In genomic region chr2:92982591-92983272, GRCm38 (mm10) we compare ENCODE assay signal across 9 mouse cellular contexts.
DNase-seq lines count a peak whose midpoint lies in the region; ATAC-seq and TF ChIP-seq lines count a peak whose summit lies in the region.
"Had no signal": no experiment of that assay in that cellular context is flagged by ENCODE, and none has a peak within 500 bp of the region (broad histone marks: within the 10 kb centered on the region; RNA-seq: fewer than 3 reads in every experiment).

No protein-coding gene starts in this region.

- TF ChIP-seq CTCF in intestine, postnatal 0 days (IDR thresholded peaks at IDR 0.05; ENCODE audit: low read depth), result 0 out of 2 replicates have a peak, but pooled peaks have one; percentile 13
- TF ChIP-seq CTCF in MEL (IDR thresholded peaks at IDR 0.05 in 2 of 3, conservative IDR thresholded peaks at IDR 0.05 in 1 of 3; ENCODE audit: control insufficient read depth in 1 of 3, insufficient read depth in 1 of 3, low read depth in 2 of 3, low read length in 3 of 3, poor library complexity in 1 of 3, severe bottlenecking in 1 of 3), result no peak

- H3K4me2 ChIP-seq in intestine, postnatal 0 days (replicated peaks; ENCODE audit: low read depth), result no peak overlapping the region
- H3K4me2 ChIP-seq in intestine, embryonic 15.5 days (replicated peaks), result no peak overlapping the region
- H3K4me2 ChIP-seq in embryonic facial prominence, embryonic 14.5 days (ENCODE audit: low read depth, low read length), result no peak overlapping the region
- H3K4me2 ChIP-seq: midbrain, embryonic 12.5 days had no signal

- 69% methylated on average over 8 of the region's 8 CpGs for WGBS in intestine, postnatal 0 days
- WGBS in intestine, embryonic 15.5 days, result 64% methylated on average over 8 of the region's 8 CpGs
- WGBS in embryonic facial prominence, embryonic 14.5 days, result 50% methylated on average over 8 of the region's 8 CpGs

- H3K36me3 ChIP-seq in intestine, postnatal 0 days (ENCODE audit: control insufficient read depth, insufficient read depth), result peaks cover 39% of the 10 kb centered on the region
- peaks cover 23% of the 10 kb centered on the region for H3K36me3 ChIP-seq in intestine, embryonic 15.5 days
- peaks cover 0 to 18% of the 10 kb centered on the region in 2 experiments; a peak in 2 of 4 replicates for H3K36me3 ChIP-seq in MEL (ENCODE audit: control insufficient read depth in 1 of 2, insufficient read depth in 2 of 2, low read length in 2 of 2)
- H3K36me3 ChIP-seq in embryonic facial prominence, embryonic 14.5 days (ENCODE audit: control insufficient read depth, insufficient read depth, low read length), result peaks cover 74% of the 10 kb centered on the region

- H3K4me3 ChIP-seq in intestine, postnatal 0 days (ENCODE audit: low read depth, low read length), result no peak overlapping the region
- no peak overlapping the region for H3K4me3 ChIP-seq in intestine, embryonic 15.5 days (replicated peaks)
- H3K4me3 ChIP-seq in MEL (ENCODE audit: control insufficient read depth in 1 of 2, insufficient read depth in 1 of 2, low read depth in 2 of 2, low read length in 2 of 2), result peak overlapping the region in 1 of 2 experiments; percentile 13; a peak in 1 of 4 replicates
- H3K4me3 ChIP-seq in embryonic facial prominence, embryonic 14.5 days (ENCODE audit: low read depth, low read length), result no peak overlapping the region
- H3K4me3 ChIP-seq: midbrain, embryonic 12.5 days had no signal

- no peak for ATAC-seq in intestine, postnatal 0 days
- ATAC-seq in intestine, embryonic 15.5 days, result no peak
- ATAC-seq in embryonic facial prominence, embryonic 14.5 days (ENCODE audit: low read depth), result no peak

- no peak for TF ChIP-seq RAD21 in MEL (IDR thresholded peaks at IDR 0.05; ENCODE audit: low read depth, low read length)

- no peak overlapping the region for H3K9ac ChIP-seq in intestine, postnatal 0 days (ENCODE audit: low read depth, low read length)
- no peak overlapping the region for H3K9ac ChIP-seq in intestine, embryonic 15.5 days
- peak overlapping the region; percentile 11; the same call in 1 of the 2 replicates for H3K9ac ChIP-seq in MEL (ENCODE audit: control insufficient read depth, low read depth, low read length, poor library complexity, severe bottlenecking)
- no peak overlapping the region for H3K9ac ChIP-seq in embryonic facial prominence, embryonic 14.5 days (ENCODE audit: low read depth, low read length)
- H3K9ac ChIP-seq: midbrain, embryonic 12.5 days had no signal

- no peak for TF ChIP-seq POLR2A in MEL (IDR thresholded peaks at IDR 0.05; ENCODE audit: control insufficient read depth in 1 of 2, insufficient read depth in 1 of 2, low read depth in 1 of 2, low read length in 2 of 2, poor library complexity in 1 of 2)

- H3K27me3 ChIP-seq in intestine, postnatal 0 days (replicated peaks; ENCODE audit: control insufficient read depth, insufficient read depth, low read length), result no peaks in the 10 kb centered on the region
- no peaks in the 10 kb centered on the region for H3K27me3 ChIP-seq in intestine, embryonic 15.5 days (replicated peaks)
- H3K27me3 ChIP-seq in MEL (ENCODE audit: control insufficient read depth in 1 of 2, insufficient read depth in 2 of 2, low read length in 2 of 2), result no peaks in the 10 kb centered on the region
- no peaks in the 10 kb centered on the region for H3K27me3 ChIP-seq in embryonic facial prominence, embryonic 14.5 days (replicated peaks; ENCODE audit: control insufficient read depth, insufficient read depth, low read length)
- H3K27me3 ChIP-seq: midbrain, embryonic 12.5 days had no signal

- no peaks in the 10 kb centered on the region for H3K9me3 ChIP-seq in intestine, postnatal 0 days (ENCODE audit: control insufficient read depth)
- H3K9me3 ChIP-seq in intestine, embryonic 15.5 days, result no peaks in the 10 kb centered on the region
- H3K9me3 ChIP-seq in MEL (replicated peaks; ENCODE audit: insufficient read depth, low read length), result no peaks in the 10 kb centered on the region
- H3K9me3 ChIP-seq in embryonic facial prominence, embryonic 14.5 days (ENCODE audit: control insufficient read depth, low read length), result no peaks in the 10 kb centered on the region
- H3K9me3 ChIP-seq: midbrain, embryonic 12.5 days had no signal

- no peak for TF ChIP-seq EP300 in MEL (IDR thresholded peaks at IDR 0.05; ENCODE audit: low read depth in 1 of 2, low read length in 2 of 2)

- no peaks in the 10 kb centered on the region for H3K79me2 ChIP-seq in MEL (ENCODE audit: control insufficient read depth, insufficient read depth, low read length, poor library complexity)

- H3K27ac ChIP-seq in intestine, postnatal 0 days (ENCODE audit: low read depth, low read length), result no peak overlapping the region
- H3K27ac ChIP-seq in intestine, embryonic 15.5 days, result no peak overlapping the region
- peak overlapping the region; percentile 57 for H3K27ac ChIP-seq in MEL (ENCODE audit: control insufficient read depth, low read depth, low read length)
- H3K27ac ChIP-seq in embryonic facial prominence, embryonic 14.5 days (replicated peaks; ENCODE audit: low read depth, low read length), result peak overlapping the region; percentile 25; the same call in 1 of the 2 replicates
- H3K27ac ChIP-seq: midbrain, embryonic 12.5 days had no signal

- no peaks in the 10 kb centered on the region for H3K4me1 ChIP-seq in intestine, postnatal 0 days (replicated peaks; ENCODE audit: control insufficient read depth, insufficient read depth, low read length)
- H3K4me1 ChIP-seq in intestine, embryonic 15.5 days (replicated peaks), result peaks cover 4% of the 10 kb centered on the region
- peaks cover 15 to 22% of the 10 kb centered on the region in 2 experiments for H3K4me1 ChIP-seq in MEL (ENCODE audit: control insufficient read depth in 1 of 2, insufficient read depth in 2 of 2, low read length in 2 of 2)
- H3K4me1 ChIP-seq in embryonic facial prominence, embryonic 14.5 days (ENCODE audit: control insufficient read depth, insufficient read depth, low read length), result peaks cover 4% of the 10 kb centered on the region
- H3K4me1 ChIP-seq: midbrain, embryonic 12.5 days had no signal

- DNase-seq in MEL (ENCODE audit: low read depth, low spot score), result no peak
- DNase-seq in embryonic facial prominence, embryonic 14.5 days (ENCODE audit: low spot score), result no peak
- DNase-seq in lung, postnatal 10 days, result peak; percentile 77
- no peak for DNase-seq in gastrocnemius, postnatal 10 days
- no peak for DNase-seq in kidney, adult 9 months
- DNase-seq in cerebellum, postnatal 4 days (ENCODE audit: low spot score in 2 of 2), result no peak

TF ChIP-seq in MEL, 35 proteins besides CTCF, POLR2A, EP300 and RAD21:
- no peak for TF ChIP-seq GABPA (IDR thresholded peaks at IDR 0.05; ENCODE audit: low read depth, low read length)
- no peak for TF ChIP-seq KAT2A (conservative IDR thresholded peaks at IDR 0.05; ENCODE audit: low read depth, low read length)
- no peak for TF ChIP-seq TBP (IDR thresholded peaks at IDR 0.05; ENCODE audit: low read depth, low read length)
- TF ChIP-seq MAX (IDR thresholded peaks at IDR 0.05; ENCODE audit: low read length), result peak; percentile 71; the same call in 1 of the 2 replicates
- peak; percentile 85 for TF ChIP-seq USF1 (IDR thresholded peaks at IDR 0.05; ENCODE audit: low read depth, low read length)
- TF ChIP-seq ETS1 (IDR thresholded peaks at IDR 0.05; ENCODE audit: low read depth, low read length), result no peak
- TF ChIP-seq NELFE (IDR thresholded peaks at IDR 0.05; ENCODE audit: low read depth, low read length), result no peak
- no peak for TF ChIP-seq USF2 (IDR thresholded peaks at IDR 0.05; ENCODE audit: borderline replicate concordance in 1 of 2, insufficient read depth in 1 of 2, low read depth in 1 of 2, low read length in 2 of 2)

Comparison
In these comparisons a context has a peak if more than half of its experiments do, and no peak if none do; other contexts are left out.
1. H3K27ac ChIP-seq: peak in MEL (single experiment) and embryonic facial prominence, embryonic 14.5 days (single experiment); none in intestine, postnatal 0 days (single experiment) and intestine, embryonic 15.5 days (single experiment).